Mouse (Mus musculus): ENCODE data around the gene Ptar1. TPM values are rescaled to one million over a fixed set of nuclear protein-coding genes. Genes with fewer than 3 reads are reported as not detected.

Gene Ptar1
- 17.0 and 18.2 TPM in 2 replicates for total RNA-seq (2017)

- peak; percentile 88 for ATAC-seq (replicated peaks; ENCODE audit: low read depth, poor library complexity, severe bottlenecking)
Measured at GRCm38 (mm10) chr19:23687296-23688021, at the start of gene Ptar1. TSS of gene Ptar1 (plus strand) at chr19:23687429.

- ATAC-seq (replicated peaks; ENCODE audit: low read depth, poor library complexity, severe bottlenecking), result no peak
Measured at GRCm38 (mm10) chr19:23643819-23644218, 43.4 kb upstream of the Ptar1 start.

- ATAC-seq (replicated peaks; ENCODE audit: low read depth, poor library complexity, severe bottlenecking), result no peak
Measured at GRCm38 (mm10) chr19:23645347-23645746, 41.9 kb upstream of the Ptar1 start.

- no peak for ATAC-seq (replicated peaks; ENCODE audit: low read depth, poor library complexity, severe bottlenecking)
Measured at GRCm38 (mm10) chr19:23647308-23647707, 39.9 kb upstream of the Ptar1 start.

GRCm38 (mm10) chr19:23652644-23653043, 34.6 kb upstream of the Ptar1 start, which contains the start of gene 1700028P14Rik:
TSS of gene 1700028P14Rik (minus strand) at chr19:23652812.
- ATAC-seq (replicated peaks; ENCODE audit: low read depth, poor library complexity, severe bottlenecking), result no peak

GRCm38 (mm10) chr19:23653154-23653553, 34.1 kb upstream of the Ptar1 start:
- ATAC-seq (replicated peaks; ENCODE audit: low read depth, poor library complexity, severe bottlenecking), result no peak

- no peak for ATAC-seq (replicated peaks; ENCODE audit: low read depth, poor library complexity, severe bottlenecking)
Measured at GRCm38 (mm10) chr19:23657261-23657932, 29.8 kb upstream of the Ptar1 start.

- ATAC-seq (replicated peaks; ENCODE audit: low read depth, poor library complexity, severe bottlenecking), result no peak
Measured at GRCm38 (mm10) chr19:23658350-23658749, 28.9 kb upstream of the Ptar1 start.

- no peak for ATAC-seq (replicated peaks; ENCODE audit: low read depth, poor library complexity, severe bottlenecking)
Measured at GRCm38 (mm10) chr19:23664083-23664482, 23.1 kb upstream of the Ptar1 start.

GRCm38 (mm10) chr19:23668142-23668655, 19.0 kb upstream of the Ptar1 start:
- no peak for ATAC-seq (replicated peaks; ENCODE audit: low read depth, poor library complexity, severe bottlenecking)

GRCm38 (mm10) chr19:23673021-23673420, 14.2 kb upstream of the Ptar1 start:
- ATAC-seq (replicated peaks; ENCODE audit: low read depth, poor library complexity, severe bottlenecking), result no peak

GRCm38 (mm10) chr19:23675656-23676055, 11.6 kb upstream of the Ptar1 start:
- ATAC-seq (replicated peaks; ENCODE audit: low read depth, poor library complexity, severe bottlenecking), result 0 out of 2 replicates have a peak, but pooled peaks have one; percentile 52

GRCm38 (mm10) chr19:23686962-23687295, 300 bp upstream of the Ptar1 start:
- no peak for ATAC-seq (replicated peaks; ENCODE audit: low read depth, poor library complexity, severe bottlenecking)

GRCm38 (mm10) chr19:23688421-23688946, 1.3 kb downstream of the Ptar1 start:
- no peak for ATAC-seq (replicated peaks; ENCODE audit: low read depth, poor library complexity, severe bottlenecking)

GRCm38 (mm10) chr19:23694344-23694743, 7.1 kb downstream of the Ptar1 start:
- ATAC-seq (replicated peaks; ENCODE audit: low read depth, poor library complexity, severe bottlenecking), result no peak

GRCm38 (mm10) chr19:23697861-23698260, 10.6 kb downstream of the Ptar1 start:
- no peak for ATAC-seq (replicated peaks; ENCODE audit: low read depth, poor library complexity, severe bottlenecking)

GRCm38 (mm10) chr19:23698366-23698765, 11.1 kb downstream of the Ptar1 start:
- no peak for ATAC-seq (replicated peaks; ENCODE audit: low read depth, poor library complexity, severe bottlenecking)

GRCm38 (mm10) chr19:23699131-23699530, 11.9 kb downstream of the Ptar1 start:
- ATAC-seq (replicated peaks; ENCODE audit: low read depth, poor library complexity, severe bottlenecking), result 0 out of 2 replicates have a peak, but pooled peaks have one; percentile 39

GRCm38 (mm10) chr19:23702896-23703295, 15.7 kb downstream of the Ptar1 start:
- no peak for ATAC-seq (replicated peaks; ENCODE audit: low read depth, poor library complexity, severe bottlenecking)

GRCm38 (mm10) chr19:23705383-23705782, 18.2 kb downstream of the Ptar1 start:
- ATAC-seq (replicated peaks; ENCODE audit: low read depth, poor library complexity, severe bottlenecking), result no peak

GRCm38 (mm10) chr19:23746506-23746905, 59.3 kb downstream of the Ptar1 start:
- no peak for ATAC-seq (replicated peaks; ENCODE audit: low read depth, poor library complexity, severe bottlenecking)

Measured in common myeloid progenitor, adult 5-6 weeks (primary cell).